Mouse (Mus musculus) heart, embryonic 11.5 days (tissue): ENCODE measurements around the gene Cracr2b. TPM values are rescaled to one million over a fixed set of nuclear protein-coding genes. Genes with fewer than 3 reads are reported as not detected.

Source experiments
- ATAC-seq: fragments of 200-750 bp; cut with Nextera tagmentation; replicated peaks from 2 replicates; pipeline ENCODE4 v1.8.0; 2017; ENCODE audit warnings: moderate library complexity; ENCODE audit not compliant: insufficient number of reproducible peaks, low FRiP score, low TSS enrichment
- H3K27ac ChIP-seq: fragments of 300-500 bp; sonication (generic); 2 replicates; pipeline ENCODE4 v1.5.1; 2014; ENCODE audit warnings: mild to moderate bottlenecking, low read depth, low read length
- H3K27me3 ChIP-seq: fragments of 300-500 bp; sonication (generic); 2 replicates; pipeline ENCODE4 v1.6.1; 2014; ENCODE audit warnings: mild to moderate bottlenecking, low read length, mixed read lengths; ENCODE audit not compliant: control insufficient read depth, insufficient read depth
- H3K36me3 ChIP-seq: fragments of 300-500 bp; sonication (generic); 2 replicates; pipeline ENCODE4 v1.6.1; 2014; ENCODE audit warnings: mild to moderate bottlenecking, low read length, moderate library complexity, mixed read lengths; ENCODE audit not compliant: control insufficient read depth, insufficient read depth
- H3K4me1 ChIP-seq: fragments of 300-500 bp; sonication (generic); 2 replicates; pipeline ENCODE4 v1.6.1; 2014; ENCODE audit warnings: low read length; ENCODE audit not compliant: control insufficient read depth, insufficient read depth
- H3K4me2 ChIP-seq: fragments of 300-500 bp; sonication (generic); 2 replicates; pipeline ENCODE4 v1.6.1; 2014; ENCODE audit warnings: mild to moderate bottlenecking, moderate library complexity
- H3K4me3 ChIP-seq: fragments of 300-500 bp; sonication (generic); 2 replicates; pipeline ENCODE4 v1.5.1; 2014; ENCODE audit warnings: low read depth, low read length
- H3K9ac ChIP-seq: fragments of 300-500 bp; sonication (generic); 2 replicates; pipeline ENCODE4 v1.6.1; 2014; ENCODE audit warnings: mild to moderate bottlenecking, low read depth, low read length, moderate library complexity
- H3K9me3 ChIP-seq: fragments of 300-500 bp; sonication (generic); replicated peaks from 2 replicates; pipeline ENCODE4 v1.6.1; 2016; ENCODE audit warnings: low read length; ENCODE audit not compliant: control insufficient read depth
- WGBS: fragments of 180-500 bp; shearing (Covaris S2); extraction: QIAGEN DNeasy Blood & Tissue Kit; methylation state at CpG from one replicate; pipeline ENCODE4 v1.1.7; 2014; ENCODE audit not compliant: insufficient replicate concordance; 5-methylcytosine and 5-hydroxymethylcytosine counted together
- polyA plus RNA-seq: library from polyadenylated mRNA; unstranded; fragments of >200 nt; fragmentation: Nextera tagmentation; extraction: Ambion mirVana; gene quantifications from 2 replicates; pipeline ENCODE4 v1.2.1, GENCODE M21; 2014

Gene Cracr2b
- polyA plus RNA-seq, 1 experiment from 2014 or later, result 14.3 TPM

- H3K9ac ChIP-seq, result peak overlapping the region; percentile 65
- peak; percentile 43 for ATAC-seq
These were observed 5.1 kb upstream of the Cracr2b start for GRCm38 (mm10) chr7:141455610-141456314.

GRCm38 (mm10) chr7:141456739-141457138, 4.2 kb upstream of the Cracr2b start:
- Histone ChIP-seq H3K4me2 (peak overlapping the region; percentile 84; the same call in 1 of the 2 replicates), H3K27me3 (peaks cover 15% of the 10 kb centered on the region), H3K36me3 (peaks cover 11% of the 10 kb centered on the region), H3K27ac (no peak overlapping the region), H3K4me3 (0 out of 2 replicates have a peak overlapping the region, but pooled peaks have one; percentile 58), H3K4me1 (peaks cover 24% of the 10 kb centered on the region; the same call in 1 of the 2 replicates), H3K9me3 (no peaks in the 10 kb centered on the region), H3K9ac (no peak overlapping the region)
- ATAC-seq, result no peak
- 84% methylated on average over 6 of the region's 6 CpGs for WGBS

More at GRCm38 (mm10) chr7:141455610-141456314, 5.1 kb upstream of the Cracr2b start:
- Histone ChIP-seq H3K4me1 (peaks cover 15% of the 10 kb centered on the region; the same call in 1 of the 2 replicates), H3K27ac (peak overlapping the region; percentile 73), H3K36me3 (peaks cover 16% of the 10 kb centered on the region), H3K9me3 (no peaks in the 10 kb centered on the region), H3K4me3 (peak overlapping the region; percentile 58), H3K4me2 (peak overlapping the region; percentile 84), H3K27me3 (peaks cover 6% of the 10 kb centered on the region)
- 2% methylated on average over 23 of the region's 23 CpGs for WGBS

GRCm38 (mm10) chr7:141457236-141457635, 3.7 kb upstream of the Cracr2b start:
- Histone ChIP-seq H3K36me3 (peaks cover 7% of the 10 kb centered on the region), H3K9me3 (no peaks in the 10 kb centered on the region), H3K27ac (no peak overlapping the region), H3K9ac (no peak overlapping the region), H3K4me2 (no peak overlapping the region), H3K4me1 (peaks cover 25% of the 10 kb centered on the region; the same call in 1 of the 2 replicates), H3K4me3 (no peak overlapping the region), H3K27me3 (peaks cover 20% of the 10 kb centered on the region)
- WGBS, result 89% methylated on average over 14 of the region's 14 CpGs
- no peak for ATAC-seq

GRCm38 (mm10) chr7:141457986-141458660, 2.8 kb upstream of the Cracr2b start:
- H3K4me1 ChIP-seq, result peaks cover 28% of the 10 kb centered on the region
- no peak for ATAC-seq
- H3K27me3 ChIP-seq, result peaks cover 27% of the 10 kb centered on the region
- H3K36me3 ChIP-seq, result peaks cover 7% of the 10 kb centered on the region
- no peak overlapping the region for H3K4me2 ChIP-seq
- 75% methylated on average over 15 of the region's 15 CpGs for WGBS
- no peak overlapping the region for H3K9ac ChIP-seq
- H3K4me3 ChIP-seq, result no peak overlapping the region
- H3K27ac ChIP-seq, result no peak overlapping the region
- no peaks in the 10 kb centered on the region for H3K9me3 ChIP-seq

GRCm38 (mm10) chr7:141458661-141459060, 2.2 kb upstream of the Cracr2b start:
- ATAC-seq, result no peak
- no peak overlapping the region for H3K27ac ChIP-seq
- WGBS, result 83% methylated on average over 11 of the region's 11 CpGs
- no peak overlapping the region for H3K4me2 ChIP-seq
- no peak overlapping the region for H3K4me3 ChIP-seq
- peaks cover 7% of the 10 kb centered on the region for H3K36me3 ChIP-seq
- peaks cover 32% of the 10 kb centered on the region for H3K4me1 ChIP-seq
- no peaks in the 10 kb centered on the region for H3K9me3 ChIP-seq
- H3K27me3 ChIP-seq, result peaks cover 33% of the 10 kb centered on the region
- no peak overlapping the region for H3K9ac ChIP-seq

GRCm38 (mm10) chr7:141459301-141459711, 1.6 kb upstream of the Cracr2b start:
- Histone ChIP-seq H3K9me3 (no peaks in the 10 kb centered on the region), H3K36me3 (peaks cover 7% of the 10 kb centered on the region), H3K4me3 (no peak overlapping the region), H3K27me3 (peaks cover 39% of the 10 kb centered on the region), H3K9ac (no peak overlapping the region), H3K27ac (no peak overlapping the region), H3K4me1 (peaks cover 29% of the 10 kb centered on the region), H3K4me2 (no peak overlapping the region)
- ATAC-seq, result no peak
- 87% methylated on average over 17 of the region's 17 CpGs for WGBS

- 68% methylated on average over 5 of the region's 5 CpGs for WGBS
- Histone ChIP-seq H3K27ac (no peak overlapping the region), H3K9ac (0 out of 2 replicates have a peak overlapping the region, but pooled peaks have one; percentile 10), H3K36me3 (peaks cover 7% of the 10 kb centered on the region), H3K4me3 (no peak overlapping the region), H3K9me3 (no peaks in the 10 kb centered on the region), H3K27me3 (peaks cover 44% of the 10 kb centered on the region), H3K4me1 (peaks cover 34% of the 10 kb centered on the region), H3K4me2 (no peak overlapping the region)
- no peak for ATAC-seq
These were observed 898 bp upstream of the Cracr2b start for GRCm38 (mm10) chr7:141460001-141460390.

GRCm38 (mm10) chr7:141461521-141462332, 833 bp downstream of the Cracr2b start:
- 3% methylated on average over 50 of the region's 59 CpGs for WGBS
- peak overlapping the region; percentile 51 for H3K27ac ChIP-seq
- H3K27me3 ChIP-seq, result peaks cover 52% of the 10 kb centered on the region

More at GRCm38 (mm10) chr7:141461521-141462332, 833 bp downstream of the Cracr2b start:
- Histone ChIP-seq H3K36me3 (peaks cover 7% of the 10 kb centered on the region), H3K9me3 (no peaks in the 10 kb centered on the region), H3K4me3 (peak overlapping the region; percentile 60), H3K9ac (peak overlapping the region; percentile 66), H3K4me1 (peaks cover 36% of the 10 kb centered on the region), H3K4me2 (peak overlapping the region; percentile 98)
- no peak for ATAC-seq
